ENCODE assay signal across 9 mouse cellular contexts in the genomic region with DNA sequence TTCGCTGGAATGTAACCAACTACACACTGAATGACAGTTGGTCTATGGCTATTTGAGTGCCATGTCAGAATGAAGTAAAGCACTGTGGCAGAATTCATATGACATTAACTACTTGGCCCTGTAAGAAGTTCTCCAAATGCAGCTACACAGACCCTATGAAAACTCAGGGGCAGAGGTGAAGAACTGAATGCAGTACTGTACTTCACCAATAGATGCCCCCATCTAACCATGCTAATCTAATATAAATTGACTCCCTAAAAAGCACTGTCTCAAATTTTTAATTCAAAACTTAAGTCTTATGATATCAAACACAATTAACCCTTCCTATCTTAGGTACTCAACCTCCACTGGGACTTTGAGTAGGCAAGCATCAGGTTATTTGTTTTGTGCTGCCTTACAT. TPM values are rescaled to one million over a fixed set of nuclear protein-coding genes. Genes with fewer than 3 reads are reported as not detected.
DNase-seq lines count a peak whose midpoint lies in the region; ATAC-seq and TF ChIP-seq lines count a peak whose summit lies in the region.
"Had no signal": no experiment of that assay in that cellular context is flagged by ENCODE, and none has a peak within 500 bp of the region (broad histone marks: within the 10 kb centered on the region; RNA-seq: fewer than 3 reads in every experiment).

No protein-coding gene starts in this region.

- no peaks in the 10 kb centered on the region for H3K36me3 ChIP-seq in midbrain, embryonic 14.5 days (ENCODE audit: control insufficient read depth, insufficient read depth, low read length)
- H3K36me3 ChIP-seq in midbrain, embryonic 13.5 days = no peaks in the 10 kb centered on the region
- peaks cover 5% of the 10 kb centered on the region for H3K36me3 ChIP-seq in liver, postnatal 0 days (replicated peaks; ENCODE audit: insufficient read depth, low read length)
- H3K36me3 ChIP-seq: stomach, embryonic 15.5 days had no signal

- H3K9ac ChIP-seq in midbrain, embryonic 14.5 days (replicated peaks; ENCODE audit: low read length) = no peak overlapping the region
- H3K9ac ChIP-seq in midbrain, embryonic 13.5 days (replicated peaks) = no peak overlapping the region
- no peak overlapping the region for H3K9ac ChIP-seq in liver, postnatal 0 days (replicated peaks)
- H3K9ac ChIP-seq: stomach, embryonic 15.5 days had no signal

- DNase-seq in gastrocnemius, adult 18-20 months (ENCODE audit: low spot score) = peak; percentile 52
- DNase-seq in gastrocnemius, postnatal 25 days = no peak
- peak; percentile 72 for DNase-seq in midbrain, embryonic 14.5 days
- DNase-seq in c-Kit-negative CD71-positive TER-119-positive erythroid progenitor cells, embryonic 14.5 days (ENCODE audit: low read depth, low spot score) = peak; percentile 5
- DNase-seq in liver, postnatal 0 days = no peak
- DNase-seq in right cerebral cortex, postnatal 14 days = no peak
- DNase-seq in urinary bladder, postnatal 10 days (ENCODE audit: low spot score) = no peak

- H3K27ac ChIP-seq in midbrain, embryonic 14.5 days (replicated peaks; ENCODE audit: low read depth, low read length) = no peak overlapping the region
- H3K27ac ChIP-seq in midbrain, embryonic 13.5 days = no peak overlapping the region
- H3K27ac ChIP-seq in liver, postnatal 0 days (ENCODE audit: low read depth) = no peak overlapping the region
- H3K27ac ChIP-seq: stomach, embryonic 15.5 days had no signal

- no peaks in the 10 kb centered on the region for H3K4me1 ChIP-seq in midbrain, embryonic 14.5 days (ENCODE audit: control insufficient read depth, insufficient read depth, low read length)
- peaks cover 9% of the 10 kb centered on the region; the same call in 1 of the 2 replicates for H3K4me1 ChIP-seq in midbrain, embryonic 13.5 days (replicated peaks)
- no peaks in the 10 kb centered on the region for H3K4me1 ChIP-seq in liver, postnatal 0 days (ENCODE audit: insufficient read depth)
- H3K4me1 ChIP-seq: stomach, embryonic 15.5 days had no signal

- no peak for TF ChIP-seq EP300 in liver, postnatal 0 days (IDR thresholded peaks at IDR 0.05; ENCODE audit: low read depth)

- H3K4me2 ChIP-seq in midbrain, embryonic 14.5 days (ENCODE audit: low read length) = no peak overlapping the region
- H3K4me2 ChIP-seq in midbrain, embryonic 13.5 days (replicated peaks) = no peak overlapping the region
- no peak overlapping the region for H3K4me2 ChIP-seq in liver, postnatal 0 days (ENCODE audit: low read depth, low read length)
- H3K4me2 ChIP-seq: stomach, embryonic 15.5 days had no signal

- no peak for ATAC-seq in midbrain, embryonic 14.5 days (ENCODE audit: low FRiP score, low TSS enrichment)
- no peak for ATAC-seq in midbrain, embryonic 13.5 days
- peak; percentile 55; the same call in 1 of the 2 replicates for ATAC-seq in liver, postnatal 0 days

- peak; percentile 73 for TF ChIP-seq CTCF in liver, postnatal 0 days (IDR thresholded peaks at IDR 0.05; ENCODE audit: low read depth)

- no peaks in the 10 kb centered on the region for H3K27me3 ChIP-seq in midbrain, embryonic 14.5 days (ENCODE audit: control insufficient read depth, insufficient read depth, low read length)
- H3K27me3 ChIP-seq in midbrain, embryonic 13.5 days = no peaks in the 10 kb centered on the region
- no peaks in the 10 kb centered on the region for H3K27me3 ChIP-seq in liver, postnatal 0 days (ENCODE audit: insufficient read depth, low read length)
- H3K27me3 ChIP-seq: stomach, embryonic 15.5 days had no signal

- no peak overlapping the region for H3K4me3 ChIP-seq in midbrain, embryonic 14.5 days (replicated peaks; ENCODE audit: low read depth, low read length)
- H3K4me3 ChIP-seq in midbrain, embryonic 13.5 days (replicated peaks) = no peak overlapping the region
- H3K4me3 ChIP-seq in liver, postnatal 0 days (ENCODE audit: low read depth, low read length) = no peak overlapping the region
- H3K4me3 ChIP-seq: stomach, embryonic 15.5 days had no signal

- H3K9me3 ChIP-seq in midbrain, embryonic 14.5 days (ENCODE audit: control insufficient read depth, low read length) = no peaks in the 10 kb centered on the region
- H3K9me3 ChIP-seq in midbrain, embryonic 13.5 days = no peaks in the 10 kb centered on the region
- H3K9me3 ChIP-seq in liver, postnatal 0 days (ENCODE audit: low read length) = no peaks in the 10 kb centered on the region
- H3K9me3 ChIP-seq: stomach, embryonic 15.5 days had no signal

- WGBS in midbrain, embryonic 14.5 days = 95% methylated on average over 1 of the region's 1 CpGs
- 98% methylated on average over 1 of the region's 1 CpGs for WGBS in midbrain, embryonic 13.5 days
- 97% methylated on average over 1 of the region's 1 CpGs for WGBS in liver, postnatal 0 days (ENCODE audit: insufficient replicate concordance)

RNA-seq across cellular contexts. Expression of gene Tlk1, which starts 45.9 kb away (rescaled TPM):
- total RNA-seq in gastrocnemius, adult 18-20 months (2021) = 10 to 100 TPM; 40.4 to 47.1 TPM
- total RNA-seq in gastrocnemius, postnatal 25 days (2021) = 10 to 100 TPM; 28.1 to 34.8 TPM
- 23.6 and 27.5 TPM in 2 replicates for polyA plus RNA-seq in midbrain, embryonic 14.5 days (2014; fragmentation: Nextera tagmentation; extraction: Ambion mirVana)
- 25.5 and 26.2 TPM in 2 replicates for polyA plus RNA-seq in midbrain, embryonic 13.5 days (2015; fragmentation: Nextera tagmentation; extraction: Ambion mirVana)
- polyA plus RNA-seq in liver, postnatal 0 days (2015; fragmentation: Nextera tagmentation; extraction: Ambion mirVana) = 23.2 and 25.3 TPM in 2 replicates

Comparison
In these comparisons a context has a peak if more than half of its experiments do, and no peak if none do; other contexts are left out.
1. DNase-seq: peak in gastrocnemius, adult 18-20 months (single experiment), midbrain, embryonic 14.5 days (single experiment) and c-Kit-negative CD71-positive TER-119-positive erythroid progenitor cells, embryonic 14.5 days (single experiment); none in gastrocnemius, postnatal 25 days (single experiment), liver, postnatal 0 days (single experiment), right cerebral cortex, postnatal 14 days (single experiment) and urinary bladder, postnatal 10 days (single experiment).